In genomic region chr16:8737666-8738541, GRCm38 (mm10) we compare ENCODE assay signal across 8 mouse cellular contexts. TPM values are rescaled to one million over a fixed set of nuclear protein-coding genes. Genes with fewer than 3 reads are reported as not detected.
DNase-seq lines count a peak whose midpoint lies in the region; ATAC-seq lines count a peak whose summit lies in the region.

No protein-coding gene starts in this region.

- 0% methylated on average over 61 of the region's 110 CpGs for WGBS in heart, embryonic 14.5 days
- WGBS in midbrain, embryonic 12.5 days = under 1% methylated on average over 84 of the region's 110 CpGs
- WGBS in stomach, embryonic 16.5 days = under 1% methylated on average over 81 of the region's 110 CpGs

- H3K27ac ChIP-seq in heart, embryonic 14.5 days (replicated peaks in 1 of 2; ENCODE audit: control insufficient read depth in 1 of 2, insufficient read depth in 1 of 2, low read depth in 2 of 2, low read length in 2 of 2) = peak overlapping the region; percentile 65 to 95; a peak in 3 of 4 replicates
- peak overlapping the region; percentile 86 for H3K27ac ChIP-seq in midbrain, embryonic 12.5 days (replicated peaks)
- H3K27ac ChIP-seq in stomach, embryonic 16.5 days (ENCODE audit: low read length) = peak overlapping the region; percentile 88

- ATAC-seq in CD4-positive, CD25-positive, alpha-beta regulatory T cell, adult 4 months = peak; percentile 25
- ATAC-seq in heart, embryonic 14.5 days (ENCODE audit: insufficient number of reproducible peaks, insufficient read depth, low FRiP score, low read depth) = peak; percentile 10; the same call in 1 of the 2 replicates
- peak; percentile 18; the same call in 1 of the 2 replicates for ATAC-seq in midbrain, embryonic 12.5 days (ENCODE audit: low FRiP score, low read depth)
- ATAC-seq in stomach, embryonic 16.5 days (ENCODE audit: insufficient read depth, low FRiP score) = peak; percentile 35; the same call in 1 of the 2 replicates

- no peaks in the 10 kb centered on the region for H3K9me3 ChIP-seq in heart, embryonic 14.5 days (ENCODE audit: control insufficient read depth, low read length)
- no peaks in the 10 kb centered on the region for H3K9me3 ChIP-seq in midbrain, embryonic 12.5 days
- no peaks in the 10 kb centered on the region for H3K9me3 ChIP-seq in stomach, embryonic 16.5 days (replicated peaks; ENCODE audit: control insufficient read depth, low read length)

- H3K4me2 ChIP-seq in heart, embryonic 14.5 days (ENCODE audit: low read length) = peak overlapping the region; percentile 88
- H3K4me2 ChIP-seq in midbrain, embryonic 12.5 days (replicated peaks) = peak overlapping the region; percentile 97
- peak overlapping the region; percentile 89 for H3K4me2 ChIP-seq in stomach, embryonic 16.5 days (ENCODE audit: low read depth, low read length)

- peak; percentile 42 for DNase-seq in Muller cell, postnatal 12 days (ENCODE audit: inconsistent ontology term)
- peak; percentile 14 for DNase-seq in embryo, embryonic 11.5 days (ENCODE audit: low read depth, low spot score)
- DNase-seq in kidney, postnatal 14 days = peak; percentile 67
- no peak for DNase-seq in frontal cortex, postnatal 25 days (ENCODE audit: low spot score in 2 of 2)

- H3K9ac ChIP-seq in heart, embryonic 14.5 days (ENCODE audit: low read length) = peak overlapping the region; percentile 87
- H3K9ac ChIP-seq in midbrain, embryonic 12.5 days (replicated peaks) = peak overlapping the region; percentile 92
- H3K9ac ChIP-seq in stomach, embryonic 16.5 days (ENCODE audit: low read length) = peak overlapping the region; percentile 96

- peaks cover 13 to 38% of the 10 kb centered on the region in 2 experiments for H3K4me1 ChIP-seq in heart, embryonic 14.5 days (ENCODE audit: control insufficient read depth in 2 of 2, insufficient read depth in 2 of 2, low read length in 2 of 2)
- H3K4me1 ChIP-seq in midbrain, embryonic 12.5 days = peaks cover 32% of the 10 kb centered on the region
- peaks cover 33% of the 10 kb centered on the region for H3K4me1 ChIP-seq in stomach, embryonic 16.5 days (ENCODE audit: control insufficient read depth, insufficient read depth, low read length)

- H3K36me3 ChIP-seq in heart, embryonic 14.5 days (ENCODE audit: control insufficient read depth, insufficient read depth, low read length) = 0 out of 2 replicates have a peak, but pooled peaks cover 2% of the 10 kb centered on the region
- H3K36me3 ChIP-seq in midbrain, embryonic 12.5 days = no peaks in the 10 kb centered on the region
- no peaks in the 10 kb centered on the region for H3K36me3 ChIP-seq in stomach, embryonic 16.5 days (ENCODE audit: control insufficient read depth, insufficient read depth, low read length)

- H3K4me3 ChIP-seq in heart, embryonic 14.5 days (ENCODE audit: control insufficient read depth in 1 of 2, insufficient read depth in 1 of 2, low read depth in 1 of 2, low read length in 2 of 2) = peak overlapping the region; percentile 70 to 92
- H3K4me3 ChIP-seq in midbrain, embryonic 12.5 days = peak overlapping the region; percentile 98
- H3K4me3 ChIP-seq in stomach, embryonic 16.5 days (replicated peaks; ENCODE audit: low read length) = peak overlapping the region; percentile 85

- H3K27me3 ChIP-seq in heart, embryonic 14.5 days (ENCODE audit: control insufficient read depth, insufficient read depth, low read length) = no peaks in the 10 kb centered on the region
- no peaks in the 10 kb centered on the region for H3K27me3 ChIP-seq in midbrain, embryonic 12.5 days
- no peaks in the 10 kb centered on the region for H3K27me3 ChIP-seq in stomach, embryonic 16.5 days (ENCODE audit: control insufficient read depth, insufficient read depth, low read length)

RNA-seq across cellular contexts. Expression of gene Usp7, which starts 54.2 kb away (rescaled TPM):
- 10 to 100 TPM; 39.2 to 51.8 TPM for polyA plus RNA-seq in CD4-positive, CD25-positive, alpha-beta regulatory T cell, adult 4 months (2017; shearing (Covaris generic))
- polyA plus RNA-seq in heart, embryonic 14.5 days (2014; fragmentation: Nextera tagmentation; extraction: Ambion mirVana) = 27.3 and 28.3 TPM in 2 replicates
- 35.9 and 38.4 TPM in 2 replicates for polyA plus RNA-seq in midbrain, embryonic 12.5 days (2016; fragmentation: Nextera tagmentation; extraction: Ambion mirVana)
- 24.4 and 28.6 TPM in 2 replicates for polyA plus RNA-seq in stomach, embryonic 16.5 days (2015; fragmentation: Nextera tagmentation; extraction: Ambion mirVana)

RNA-seq across cellular contexts. Expression of gene Gm5767, which starts 57.3 kb away (rescaled TPM):
- polyA plus RNA-seq in CD4-positive, CD25-positive, alpha-beta regulatory T cell, adult 4 months (2017; shearing (Covaris generic)) = not detected
- not detected in 2 replicates for polyA plus RNA-seq in heart, embryonic 14.5 days (2014; fragmentation: Nextera tagmentation; extraction: Ambion mirVana)
- polyA plus RNA-seq in midbrain, embryonic 12.5 days (2016; fragmentation: Nextera tagmentation; extraction: Ambion mirVana) = not detected in 2 replicates
- not detected in 2 replicates for polyA plus RNA-seq in stomach, embryonic 16.5 days (2015; fragmentation: Nextera tagmentation; extraction: Ambion mirVana)

Comparison
In these comparisons a context has a peak if more than half of its experiments do, and no peak if none do; other contexts are left out.
1. DNase-seq: peak in Muller cell, postnatal 12 days (single experiment), embryo, embryonic 11.5 days (single experiment) and kidney, postnatal 14 days (single experiment); none in frontal cortex, postnatal 25 days (0 of 2).
2. Peak in every context shown above with its lines, with median percentiles within 50 percentile points of each other: ATAC-seq, H3K27ac ChIP-seq, H3K4me2 ChIP-seq, H3K4me3 ChIP-seq and H3K9ac ChIP-seq.